Mouse (Mus musculus): ENCODE measurements around the gene F930015N05Rik. TPM values are rescaled to one million over a fixed set of nuclear protein-coding genes. Genes with fewer than 3 reads are reported as not detected.

The F930015N05Rik gene
- not detected for total RNA-seq (2023)

DNA sequence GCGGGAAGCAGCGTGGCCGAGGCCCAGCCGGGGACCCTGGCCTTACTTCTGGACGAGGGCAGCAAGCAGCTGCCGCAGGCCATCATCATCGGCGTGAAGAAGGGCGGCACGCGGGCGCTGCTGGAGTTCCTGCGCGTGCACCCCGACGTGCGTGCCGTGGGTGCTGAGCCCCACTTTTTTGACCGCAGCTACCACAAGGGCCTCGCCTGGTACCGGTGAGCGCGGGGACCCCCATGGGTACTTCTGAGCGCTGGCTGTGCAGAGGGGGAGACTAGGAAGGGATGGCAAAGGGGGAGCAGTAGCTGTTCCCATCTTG, at the start of gene F930015N05Rik:
Gene F930015N05Rik (minus strand): TSS at position 242 of the 316 bp plus-strand sequence.

GRCm38 (mm10) chr11:64434611-64435545, 1.6 kb downstream of the F930015N05Rik start, which contains the start of gene Hs3st3a1:
Hs3st3a1 (plus strand) TSS chr11:64435332.

Other genes with a start within 250 kb of the F930015N05Rik start
- gene Hs3st3a1, start 1.3 kb downstream of the F930015N05Rik start, total RNA-seq (2023): under 1 TPM in 1 of 2 experiments, not detected in 1; 0.09 TPM